Mouse (Mus musculus): ENCODE measurements around the gene Coq7. TPM values are rescaled to one million over a fixed set of nuclear protein-coding genes. Genes with fewer than 3 reads are reported as not detected.

The Coq7 gene
- polyA plus RNA-seq, 1 experiment from 2014 or later: 53.4 TPM

DNA sequence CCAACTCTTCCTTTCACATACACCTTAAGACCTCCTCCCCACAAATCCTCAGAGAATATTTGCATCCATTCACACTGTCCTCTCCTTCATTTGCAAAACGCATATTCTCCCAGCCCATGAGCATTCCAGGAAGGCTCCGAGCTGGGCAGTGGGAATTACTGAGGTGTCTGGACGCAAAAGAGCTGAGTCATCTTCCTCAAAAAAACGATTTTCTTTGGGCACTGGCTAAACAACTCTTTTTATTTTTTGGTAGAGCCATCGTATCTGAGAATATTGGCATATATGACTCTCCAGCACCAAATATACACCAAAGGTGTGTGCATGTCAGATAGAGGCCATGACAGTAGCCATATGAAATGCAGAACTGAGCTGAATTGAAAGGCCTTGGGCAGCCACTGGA lies 46.2 kb downstream of the Coq7 start:
- Histone ChIP-seq H3K9ac (replicated peaks) (no peak overlapping the region), H3K4me2 (ENCODE audit: low read depth, low read length) (no peak overlapping the region), H3K36me3 (replicated peaks; ENCODE audit: insufficient read depth, low read length) (0 out of 2 replicates have a peak, but pooled peaks cover 4% of the 10 kb centered on the region), H3K27ac (ENCODE audit: low read depth) (no peak overlapping the region), H3K4me1 (ENCODE audit: insufficient read depth) (peaks cover 39% of the 10 kb centered on the region), H3K4me3 (ENCODE audit: low read depth, low read length) (no peak overlapping the region), H3K27me3 (ENCODE audit: insufficient read depth, low read length) (no peaks in the 10 kb centered on the region), H3K9me3 (ENCODE audit: low read length) (no peaks in the 10 kb centered on the region)
- 61% methylated on average over 5 of the region's 5 CpGs for WGBS (ENCODE audit: insufficient replicate concordance)
- no peak for DNase-seq
- no peak for TF ChIP-seq EP300 (IDR thresholded peaks at IDR 0.05; ENCODE audit: low read depth)
- no peak for TF ChIP-seq CTCF (IDR thresholded peaks at IDR 0.05; ENCODE audit: low read depth)
- ATAC-seq: no peak

DNA sequence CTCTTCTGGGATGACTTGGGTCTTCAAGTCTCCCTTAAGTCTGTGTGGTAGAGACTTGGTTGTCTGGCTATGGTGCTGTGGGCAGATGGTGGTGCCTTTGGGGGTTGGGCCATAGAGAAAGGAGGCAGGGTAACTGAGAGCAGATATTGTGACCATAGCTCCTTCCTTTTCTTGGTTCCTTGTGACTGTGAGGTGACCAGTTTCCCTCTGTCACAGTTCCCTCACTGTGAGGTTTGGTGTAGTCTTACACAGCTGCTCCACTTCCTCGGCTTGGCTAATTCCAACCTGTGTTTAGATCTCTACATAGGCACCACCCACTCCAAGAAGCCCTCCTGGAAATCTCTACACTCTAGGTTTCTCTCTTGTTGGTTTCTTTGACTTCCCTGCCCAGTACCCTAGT lies 49.2 kb downstream of the Coq7 start:
- Histone ChIP-seq H3K9ac (replicated peaks) (no peak overlapping the region), H3K27ac (ENCODE audit: low read depth) (no peak overlapping the region), H3K4me3 (ENCODE audit: low read depth, low read length) (no peak overlapping the region), H3K4me1 (ENCODE audit: insufficient read depth) (peaks cover 17% of the 10 kb centered on the region), H3K36me3 (replicated peaks; ENCODE audit: insufficient read depth, low read length) (no peaks in the 10 kb centered on the region), H3K27me3 (ENCODE audit: insufficient read depth, low read length) (no peaks in the 10 kb centered on the region), H3K9me3 (ENCODE audit: low read length) (no peaks in the 10 kb centered on the region), H3K4me2 (ENCODE audit: low read depth, low read length) (no peak overlapping the region)
- WGBS (ENCODE audit: insufficient replicate concordance): 53% methylated on average over 1 of the region's 1 CpGs
- ATAC-seq: 0 out of 2 replicates have a peak, but pooled peaks have one; percentile 6
- no peak for DNase-seq
- no peak for TF ChIP-seq EP300 (IDR thresholded peaks at IDR 0.05; ENCODE audit: low read depth)
- TF ChIP-seq CTCF (IDR thresholded peaks at IDR 0.05; ENCODE audit: low read depth): no peak

DNA sequence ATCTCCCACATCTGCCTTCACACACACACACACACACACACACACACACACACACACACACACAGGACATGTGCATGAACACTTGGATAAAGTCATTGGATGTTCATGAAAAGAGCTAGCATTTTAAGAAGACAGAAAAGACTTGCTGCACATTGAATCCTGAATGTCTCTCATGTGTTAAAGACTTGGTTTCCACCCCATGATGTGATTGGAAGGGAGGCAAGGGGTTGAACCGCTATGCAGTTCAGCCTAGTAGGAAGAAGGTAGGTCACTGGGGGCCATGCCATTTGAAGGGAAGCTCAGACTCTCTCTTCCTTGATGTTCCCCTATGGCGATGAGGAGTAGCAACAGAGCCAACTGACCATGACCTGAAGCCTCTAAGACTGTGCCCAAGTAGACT lies 51.2 kb downstream of the Coq7 start:
- Histone ChIP-seq H3K27ac (ENCODE audit: low read depth) (no peak overlapping the region), H3K4me1 (ENCODE audit: insufficient read depth) (peaks cover 3% of the 10 kb centered on the region), H3K4me3 (ENCODE audit: low read depth, low read length) (no peak overlapping the region), H3K36me3 (replicated peaks; ENCODE audit: insufficient read depth, low read length) (no peaks in the 10 kb centered on the region), H3K9ac (replicated peaks) (no peak overlapping the region), H3K4me2 (ENCODE audit: low read depth, low read length) (no peak overlapping the region), H3K27me3 (ENCODE audit: insufficient read depth, low read length) (no peaks in the 10 kb centered on the region), H3K9me3 (ENCODE audit: low read length) (no peaks in the 10 kb centered on the region)
- no peak for ATAC-seq
- TF ChIP-seq CTCF (IDR thresholded peaks at IDR 0.05; ENCODE audit: low read depth) (no peak), EP300 (IDR thresholded peaks at IDR 0.05; ENCODE audit: low read depth) (no peak)
- 70% methylated on average over 2 of the region's 2 CpGs for WGBS (ENCODE audit: insufficient replicate concordance)
- no peak for DNase-seq

DNA sequence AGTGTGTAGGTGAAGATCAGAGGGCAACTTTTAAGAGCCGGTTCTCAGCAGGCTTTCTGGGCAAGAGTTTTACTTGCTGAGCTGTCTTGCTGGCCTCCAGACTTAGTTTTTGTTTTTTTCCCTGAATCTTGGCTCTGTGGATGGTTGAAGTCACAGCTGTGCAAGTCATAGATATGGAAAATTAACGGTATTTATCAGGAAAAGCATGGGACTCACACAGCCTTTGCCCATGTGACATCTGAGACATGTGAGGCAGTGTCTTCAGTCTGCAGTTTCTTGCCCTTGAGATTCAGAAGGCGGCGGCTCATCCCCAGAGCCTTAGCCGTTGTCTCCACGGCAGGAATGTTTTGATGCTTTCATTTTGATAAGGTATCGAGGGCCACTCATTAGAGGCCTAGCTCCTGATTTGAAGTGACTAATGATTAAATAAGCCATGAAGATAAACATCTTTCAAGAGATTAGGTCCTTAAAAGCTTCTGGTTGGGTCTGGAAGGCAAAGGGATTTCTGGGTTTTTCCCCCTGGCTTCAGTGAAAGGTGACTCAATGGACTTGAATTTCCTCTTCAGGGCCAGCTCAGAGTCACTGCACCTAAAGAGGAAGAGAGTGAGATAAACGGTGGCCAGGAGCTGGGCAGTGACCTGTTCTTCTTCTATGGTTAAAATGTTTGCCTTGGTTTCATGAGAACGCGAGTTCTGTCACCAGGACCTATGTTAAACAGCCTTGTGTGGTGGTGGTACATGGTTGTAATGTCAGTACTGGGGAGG lies 51.9 kb downstream of the Coq7 start:
- Histone ChIP-seq H3K4me1 (ENCODE audit: insufficient read depth) (no peaks in the 10 kb centered on the region; the same call in 1 of the 2 replicates), H3K27me3 (ENCODE audit: insufficient read depth, low read length) (no peaks in the 10 kb centered on the region), H3K36me3 (replicated peaks; ENCODE audit: insufficient read depth, low read length) (no peaks in the 10 kb centered on the region), H3K4me2 (ENCODE audit: low read depth, low read length) (no peak overlapping the region), H3K27ac (ENCODE audit: low read depth) (peak overlapping the region; percentile 16; the same call in 1 of the 2 replicates), H3K9ac (replicated peaks) (no peak overlapping the region), H3K4me3 (ENCODE audit: low read depth, low read length) (no peak overlapping the region), H3K9me3 (ENCODE audit: low read length) (no peaks in the 10 kb centered on the region)
- 58% methylated on average over 10 of the region's 10 CpGs for WGBS (ENCODE audit: insufficient replicate concordance)
- TF ChIP-seq CTCF (IDR thresholded peaks at IDR 0.05; ENCODE audit: low read depth) (no peak), EP300 (IDR thresholded peaks at IDR 0.05; ENCODE audit: low read depth) (no peak)
- DNase-seq (no peak), ATAC-seq (no peak)

DNA sequence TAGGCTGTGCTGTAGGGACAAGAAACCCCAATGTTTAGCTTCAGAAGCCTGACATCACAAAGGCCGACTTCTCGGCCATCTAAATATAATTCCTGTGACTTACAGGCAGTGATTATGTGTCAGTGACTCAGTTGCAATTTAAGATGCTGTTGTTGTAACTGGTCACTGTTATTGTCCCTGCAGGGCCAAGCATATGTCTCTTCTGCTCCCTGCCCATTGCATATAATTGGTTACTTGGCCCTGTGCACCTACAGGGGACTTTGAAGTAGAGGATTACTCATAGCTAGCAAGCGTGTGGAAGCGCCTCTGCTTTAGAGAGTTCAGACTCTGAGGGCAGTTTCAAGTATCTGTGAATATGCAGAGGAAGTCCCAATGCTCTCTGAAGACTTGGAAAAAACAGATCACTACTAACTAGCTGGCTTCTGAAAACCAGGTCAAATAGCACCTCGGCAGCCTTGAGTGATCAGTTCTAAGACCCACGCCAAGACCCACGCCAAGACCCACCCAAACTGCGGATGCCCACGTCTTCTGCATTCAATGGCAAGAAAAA lies 52.9 kb downstream of the Coq7 start:
- Histone ChIP-seq H3K4me1 (ENCODE audit: insufficient read depth) (no peaks in the 10 kb centered on the region; the same call in 1 of the 2 replicates), H3K27me3 (ENCODE audit: insufficient read depth, low read length) (no peaks in the 10 kb centered on the region), H3K36me3 (replicated peaks; ENCODE audit: insufficient read depth, low read length) (no peaks in the 10 kb centered on the region), H3K4me3 (ENCODE audit: low read depth, low read length) (no peak overlapping the region), H3K9me3 (ENCODE audit: low read length) (no peaks in the 10 kb centered on the region), H3K27ac (ENCODE audit: low read depth) (no peak overlapping the region), H3K4me2 (ENCODE audit: low read depth, low read length) (no peak overlapping the region), H3K9ac (replicated peaks) (no peak overlapping the region)
- 86% methylated on average over 9 of the region's 9 CpGs for WGBS (ENCODE audit: insufficient replicate concordance)
- no peak for TF ChIP-seq EP300 (IDR thresholded peaks at IDR 0.05; ENCODE audit: low read depth)
- TF ChIP-seq CTCF (IDR thresholded peaks at IDR 0.05; ENCODE audit: low read depth): no peak
- no peak for ATAC-seq
- no peak for DNase-seq

DNA sequence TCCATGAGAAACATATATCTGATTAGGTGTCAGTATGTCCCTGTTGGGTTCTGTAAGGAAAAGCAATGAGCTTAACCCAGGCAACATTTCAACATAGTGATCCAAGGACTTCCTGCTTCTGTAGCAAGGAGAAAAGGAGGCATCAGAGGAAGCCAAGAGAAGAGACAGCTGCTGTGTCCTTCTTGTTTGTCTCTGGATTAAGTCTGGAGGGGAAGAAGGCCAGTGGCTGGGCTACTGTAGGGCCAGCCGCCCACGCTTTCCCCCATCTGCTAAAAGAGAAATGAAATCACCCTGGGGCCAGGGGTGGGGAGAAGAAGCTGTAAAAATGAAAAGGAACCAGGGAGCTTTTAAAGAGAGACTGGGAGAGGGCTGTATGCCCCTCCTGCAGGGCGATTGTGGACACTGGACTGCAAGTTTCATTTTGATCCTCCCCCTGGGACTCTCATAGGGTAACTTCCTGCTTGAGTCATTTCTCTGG lies 54.3 kb downstream of the Coq7 start:
- no peaks in the 10 kb centered on the region for H3K27me3 ChIP-seq (ENCODE audit: insufficient read depth, low read length)
- ATAC-seq: no peak
- H3K4me3 ChIP-seq (ENCODE audit: low read depth, low read length): no peak overlapping the region
- no peaks in the 10 kb centered on the region for H3K4me1 ChIP-seq (ENCODE audit: insufficient read depth)
- TF ChIP-seq CTCF (IDR thresholded peaks at IDR 0.05; ENCODE audit: low read depth) (no peak), EP300 (IDR thresholded peaks at IDR 0.05; ENCODE audit: low read depth) (no peak)
- H3K9me3 ChIP-seq (ENCODE audit: low read length): no peaks in the 10 kb centered on the region
- H3K27ac ChIP-seq (ENCODE audit: low read depth): no peak overlapping the region
- DNase-seq: no peak
- H3K36me3 ChIP-seq (replicated peaks; ENCODE audit: insufficient read depth, low read length): no peaks in the 10 kb centered on the region
- H3K9ac ChIP-seq (replicated peaks): no peak overlapping the region
- H3K4me2 ChIP-seq (ENCODE audit: low read depth, low read length): no peak overlapping the region
- WGBS (ENCODE audit: insufficient replicate concordance): 57% methylated on average over 3 of the region's 3 CpGs
